Mouse (Mus musculus): ENCODE results near the gene 1700010I14Rik.

Gene 1700010I14Rik

GRCm38 (mm10) chr17:8988119-8988807 lies at the start of gene 1700010I14Rik:
Gene 1700010I14Rik (plus strand): TSS chr17:8988333.
- DNase-seq: peak; percentile 87

- no peak for DNase-seq
These were observed 36.5 kb upstream of the 1700010I14Rik start for GRCm38 (mm10) chr17:8951588-8951987.

GRCm38 (mm10) chr17:8952951-8953350 lies 35.2 kb upstream of the 1700010I14Rik start:
- DNase-seq: no peak

GRCm38 (mm10) chr17:8958125-8958524 lies 30.0 kb upstream of the 1700010I14Rik start:
- DNase-seq: no peak

GRCm38 (mm10) chr17:8960386-8960785 lies 27.7 kb upstream of the 1700010I14Rik start:
- no peak for DNase-seq

GRCm38 (mm10) chr17:8961097-8961496 lies 27.0 kb upstream of the 1700010I14Rik start:
- DNase-seq: no peak

- no peak for DNase-seq
These were observed 26.5 kb upstream of the 1700010I14Rik start for GRCm38 (mm10) chr17:8961644-8962043.

GRCm38 (mm10) chr17:8965177-8965576 lies 23.0 kb upstream of the 1700010I14Rik start:
- DNase-seq: no peak

GRCm38 (mm10) chr17:8972152-8972854 lies 15.8 kb upstream of the 1700010I14Rik start:
- DNase-seq: no peak

- no peak for DNase-seq
These were observed 14.8 kb upstream of the 1700010I14Rik start for GRCm38 (mm10) chr17:8973331-8973730.

GRCm38 (mm10) chr17:8974423-8974822 lies 13.7 kb upstream of the 1700010I14Rik start:
- no peak for DNase-seq

GRCm38 (mm10) chr17:8974823-8975397 lies 13.2 kb upstream of the 1700010I14Rik start:
- no peak for DNase-seq

- DNase-seq: no peak
These were observed 11.4 kb upstream of the 1700010I14Rik start for GRCm38 (mm10) chr17:8976745-8977144.

- DNase-seq: no peak
These were observed 10.9 kb upstream of the 1700010I14Rik start for GRCm38 (mm10) chr17:8977271-8977670.

GRCm38 (mm10) chr17:8983576-8983975 lies 4.6 kb upstream of the 1700010I14Rik start:
- DNase-seq: no peak

- DNase-seq: no peak
These were observed 2.4 kb upstream of the 1700010I14Rik start for GRCm38 (mm10) chr17:8985714-8986113.

GRCm38 (mm10) chr17:8986551-8986950 lies 1.6 kb upstream of the 1700010I14Rik start:
- no peak for DNase-seq

- DNase-seq: no peak
These were observed 764 bp upstream of the 1700010I14Rik start for GRCm38 (mm10) chr17:8987369-8987768.

GRCm38 (mm10) chr17:8991160-8991559 lies 3.0 kb downstream of the 1700010I14Rik start:
- DNase-seq: peak; percentile 80

GRCm38 (mm10) chr17:8995344-8995743 lies 7.2 kb downstream of the 1700010I14Rik start:
- no peak for DNase-seq

GRCm38 (mm10) chr17:9002438-9002837 lies 14.3 kb downstream of the 1700010I14Rik start:
- peak; percentile 35 for DNase-seq

- peak; percentile 66 for DNase-seq
These were observed 16.4 kb downstream of the 1700010I14Rik start for GRCm38 (mm10) chr17:9004516-9004915.

- no peak for DNase-seq
These were observed 35.2 kb downstream of the 1700010I14Rik start for GRCm38 (mm10) chr17:9023198-9023942.

All from thymus, postnatal 4 days (tissue).